Mouse (Mus musculus) liver, embryonic 14.5 days (tissue): ENCODE measurements around the gene Rnf11. TPM values are rescaled to one million over a fixed set of nuclear protein-coding genes. Genes with fewer than 3 reads are reported as not detected.

Experiments used
- ATAC-seq: fragments of 200-750 bp; cut with Nextera tagmentation; 2 replicates; pipeline ENCODE4 v1.8.0; 2017; ENCODE audit warnings: moderate number of reproducible peaks, mild to moderate bottlenecking, moderate library complexity; ENCODE audit not compliant: insufficient read depth
- DNase-seq, 3 experiments: peaks; one replicate each; pipeline ENCODE4 v3.0.0-alpha.2; 2012 to 2013; ENCODE audit warnings: low read depth in 3 of 3, low spot score in 3 of 3
- H3K27ac ChIP-seq: fragments of 300-500 bp; sonication (generic); 2 replicates; pipeline ENCODE4 v1.5.1; 2014; ENCODE audit warnings: moderate library complexity, mild to moderate bottlenecking, control low read depth, inconsistent platforms
- H3K27me3 ChIP-seq: fragments of 300-500 bp; sonication (generic); 2 replicates; pipeline ENCODE4 v1.6.1; 2014; ENCODE audit warnings: mild to moderate bottlenecking, low read length, moderate library complexity; ENCODE audit not compliant: control insufficient read depth, insufficient read depth
- H3K36me3 ChIP-seq: fragments of 300-500 bp; sonication (generic); replicated peaks from 2 replicates; pipeline ENCODE4 v1.6.1; 2014; ENCODE audit warnings: low read depth; ENCODE audit not compliant: control insufficient read depth, insufficient read depth
- H3K4me1 ChIP-seq, 2 experiments: fragments of 200-500 bp in 1 of 2; fragments of 300-500 bp in 1 of 2; sonication (generic) in 1 of 2; replicated peaks; 2 replicates each; pipeline ENCODE4 v1.6.1; 2012 to 2014; ENCODE audit warnings: antibody characterized with exemption in 1 of 2, inconsistent platforms in 1 of 2, low read length in 1 of 2; ENCODE audit not compliant: control insufficient read depth in 2 of 2, insufficient read depth in 2 of 2
- H3K4me2 ChIP-seq: fragments of 300-500 bp; sonication (generic); 2 replicates; pipeline ENCODE4 v1.6.1; 2014; ENCODE audit warnings: low read depth, mild to moderate bottlenecking, control low read depth, moderate library complexity
- H3K4me3 ChIP-seq, 2 experiments: fragments of 200-500 bp in 1 of 2; fragments of 300-500 bp in 1 of 2; sonication (generic) in 1 of 2; 2 replicates each; pipeline ENCODE4 v1.5.1; 2012 to 2014; ENCODE audit warnings: low read depth in 2 of 2, low read length in 2 of 2, mild to moderate bottlenecking in 2 of 2, control low read depth in 1 of 2, inconsistent platforms in 1 of 2, moderate library complexity in 1 of 2; ENCODE audit not compliant: insufficient read depth in 1 of 2
- H3K9ac ChIP-seq: fragments of 300-500 bp; sonication (generic); replicated peaks from 2 replicates; pipeline ENCODE4 v1.6.1; 2014; ENCODE audit warnings: mild to moderate bottlenecking, control low read depth, moderate library complexity
- H3K9me3 ChIP-seq: fragments of 300-500 bp; sonication (generic); 2 replicates; pipeline ENCODE4 v1.6.1; 2016; ENCODE audit warnings: low read length, mixed read lengths; ENCODE audit not compliant: control insufficient read depth
- CTCF ChIP-seq: IDR thresholded peaks from 2 replicates; pipeline ENCODE4 v1.5.1; 2016; ENCODE audit warnings: antibody characterized with exemption, low read depth, control low read depth
- EP300 ChIP-seq: IDR thresholded peaks from 2 replicates; pipeline ENCODE4 v1.6.1; 2016; ENCODE audit warnings: antibody characterized with exemption, low read depth
- WGBS: fragments of 180-500 bp; shearing (Covaris S2); extraction: QIAGEN DNeasy Blood & Tissue Kit; methylation state at CpG from one replicate; pipeline ENCODE4 v1.1.7; 2014; ENCODE audit not compliant: insufficient replicate concordance; 5-methylcytosine and 5-hydroxymethylcytosine counted together
- polyA plus RNA-seq, 2 experiments: library from polyadenylated mRNA; depleted of rRNA in 1 of 2; stranded (reverse) in 1 of 2; unstranded in 1 of 2; fragments of >200 nt; fragmentation: Nextera tagmentation in 1 of 2; extraction: Ambion mirVana in 1 of 2; gene quantifications; 2 replicates each; pipeline versions ENCODE4 v1.2.1 to v1.2.3; 2012 to 2014

Gene Rnf11
- polyA plus RNA-seq, 2 experiments, result 22.2 to 39.1 TPM

- WGBS, result 64% methylated on average over 5 of the region's 5 CpGs
- no peaks in the 10 kb centered on the region for H3K27me3 ChIP-seq
Measured at GRCm38 (mm10) chr4:109401176-109401689, 83.3 kb downstream of the Rnf11 start.

More at GRCm38 (mm10) chr4:109401176-109401689, 83.3 kb downstream of the Rnf11 start:
- Histone ChIP-seq H3K4me1 (peaks cover 0 to 7% of the 10 kb centered on the region in 2 experiments; a peak in 2 of 4 replicates), H3K27ac (no peak overlapping the region), H3K9ac (no peak overlapping the region), H3K4me2 (no peak overlapping the region), H3K9me3 (no peaks in the 10 kb centered on the region), H3K36me3 (peaks cover 32% of the 10 kb centered on the region), H3K4me3 (no peak overlapping the region)
- DNase-seq (no peak), ATAC-seq (no peak)
- no peak for TF ChIP-seq EP300
- TF ChIP-seq CTCF, result peak; percentile 72

Other genes starting within 250 kb of the Rnf11 start
- gene Eps15, start 204.5 kb downstream of the Rnf11 start, polyA plus RNA-seq (2012; rRNA removed), result 14.9 and 20.7 TPM in 2 replicates
- 40.1 and 43.0 TPM in 2 replicates for gene Eps15, start 204.5 kb downstream of the Rnf11 start, polyA plus RNA-seq (2014; fragmentation: Nextera tagmentation; extraction: Ambion mirVana)
- 8.7 and 11.7 TPM in 2 replicates for gene Ttc39a, start 78.1 kb downstream of the Rnf11 start, polyA plus RNA-seq (2012; rRNA removed)
- gene Ttc39a, start 78.1 kb downstream of the Rnf11 start, polyA plus RNA-seq (2014; fragmentation: Nextera tagmentation; extraction: Ambion mirVana), result 13.6 and 15.4 TPM in 2 replicates
- not detected in 2 replicates for gene 4930522H14Rik, start 46.6 kb upstream of the Rnf11 start, polyA plus RNA-seq (2012; rRNA removed)
- gene 4930522H14Rik, start 46.6 kb upstream of the Rnf11 start, polyA plus RNA-seq (2014; fragmentation: Nextera tagmentation; extraction: Ambion mirVana), result not detected in 2 replicates
- 10.2 and 15.1 TPM in 2 replicates for gene Cdkn2c, start 182.5 kb upstream of the Rnf11 start, polyA plus RNA-seq (2012; rRNA removed)
- 13.6 and 14.9 TPM in 2 replicates for gene Cdkn2c, start 182.5 kb upstream of the Rnf11 start, polyA plus RNA-seq (2014; fragmentation: Nextera tagmentation; extraction: Ambion mirVana)
- gene Faf1, start 191.9 kb upstream of the Rnf11 start, polyA plus RNA-seq (2012; rRNA removed), result 4.1 and 7.3 TPM in 2 replicates
- gene Faf1, start 191.9 kb upstream of the Rnf11 start, polyA plus RNA-seq (2014; fragmentation: Nextera tagmentation; extraction: Ambion mirVana), result 16.6 and 19.2 TPM in 2 replicates